Mouse (Mus musculus) small intestine, adult 2 months (tissue): Measurements from ENCODE around the gene Pias1. TPM values are rescaled to one million over a fixed set of nuclear protein-coding genes. Genes with fewer than 3 reads are reported as not detected.

Experiments used
- H3K27ac ChIP-seq: fragments of 200-500 bp; 2 replicates; pipeline ENCODE4 v1.5.1; 2012; ENCODE audit warnings: low read depth, low read length, control low read depth, inconsistent platforms; ENCODE audit not compliant: insufficient read depth
- H3K27me3 ChIP-seq: fragments of 200-500 bp; 2 replicates; pipeline ENCODE4 v1.6.1; 2012; ENCODE audit warnings: mild to moderate bottlenecking, moderate library complexity, low read length, inconsistent platforms; ENCODE audit not compliant: control insufficient read depth, insufficient read depth
- H3K36me3 ChIP-seq: fragments of 200-500 bp; 2 replicates; pipeline ENCODE4 v1.6.1; 2012; ENCODE audit warnings: mild to moderate bottlenecking, low read length, control low read depth, inconsistent platforms; ENCODE audit not compliant: control insufficient read depth, insufficient read depth
- H3K4me1 ChIP-seq: fragments of 200-500 bp; 2 replicates; pipeline ENCODE4 v1.6.1; 2012; ENCODE audit warnings: low read length, inconsistent platforms, mixed read lengths; ENCODE audit not compliant: control insufficient read depth, insufficient read depth, insufficient read length
- H3K4me3 ChIP-seq: fragments of 200-500 bp; 2 replicates; pipeline ENCODE4 v1.5.1; 2012; ENCODE audit warnings: low read depth, mild to moderate bottlenecking, control low read depth, inconsistent platforms, low read length, moderate library complexity
- CTCF ChIP-seq: fragments of 200-500 bp; IDR thresholded peaks from 2 replicates; pipeline ENCODE4 v1.5.1; 2012; ENCODE audit warnings: low read depth, mild to moderate bottlenecking, control low read depth, inconsistent platforms, low read length, moderate library complexity, mixed read lengths; ENCODE audit not compliant: insufficient replicate concordance, insufficient read length; ENCODE audit errors: extremely low read depth
- POLR2A ChIP-seq: fragments of 200-500 bp; IDR thresholded peaks from 2 replicates; pipeline ENCODE4 v1.6.1; 2012; ENCODE audit warnings: low read depth, mild to moderate bottlenecking, control low read depth, inconsistent platforms, low read length, moderate library complexity
- WGBS: fragments of 180-500 bp; shearing (Covaris S2); methylation state at CpG from one replicate; pipeline ENCODE4 v1.1.7; 2018; 5-methylcytosine and 5-hydroxymethylcytosine counted together
- polyA plus RNA-seq: library from polyadenylated mRNA; depleted of rRNA; stranded (reverse); fragments of >200 nt; gene quantifications from 2 replicates; pipeline ENCODE4 v1.2.3, GENCODE M21; 2012

Gene Pias1
- polyA plus RNA-seq, 1 experiment, result 9.9 TPM

GRCm38 (mm10) chr9:62839172-62839770, 148.5 kb downstream of the Pias1 start:
- Histone ChIP-seq H3K4me1 (peaks cover 15% of the 10 kb centered on the region; the same call in 1 of the 2 replicates), H3K4me3 (peak overlapping the region; percentile 81), H3K27ac (peak overlapping the region; percentile 45; the same call in 1 of the 2 replicates), H3K36me3 (no peaks in the 10 kb centered on the region), H3K27me3 (no peaks in the 10 kb centered on the region)
- TF ChIP-seq CTCF, result no peak
- TF ChIP-seq POLR2A, result no peak
- 9% methylated on average over 14 of the region's 14 CpGs for WGBS

DNA sequence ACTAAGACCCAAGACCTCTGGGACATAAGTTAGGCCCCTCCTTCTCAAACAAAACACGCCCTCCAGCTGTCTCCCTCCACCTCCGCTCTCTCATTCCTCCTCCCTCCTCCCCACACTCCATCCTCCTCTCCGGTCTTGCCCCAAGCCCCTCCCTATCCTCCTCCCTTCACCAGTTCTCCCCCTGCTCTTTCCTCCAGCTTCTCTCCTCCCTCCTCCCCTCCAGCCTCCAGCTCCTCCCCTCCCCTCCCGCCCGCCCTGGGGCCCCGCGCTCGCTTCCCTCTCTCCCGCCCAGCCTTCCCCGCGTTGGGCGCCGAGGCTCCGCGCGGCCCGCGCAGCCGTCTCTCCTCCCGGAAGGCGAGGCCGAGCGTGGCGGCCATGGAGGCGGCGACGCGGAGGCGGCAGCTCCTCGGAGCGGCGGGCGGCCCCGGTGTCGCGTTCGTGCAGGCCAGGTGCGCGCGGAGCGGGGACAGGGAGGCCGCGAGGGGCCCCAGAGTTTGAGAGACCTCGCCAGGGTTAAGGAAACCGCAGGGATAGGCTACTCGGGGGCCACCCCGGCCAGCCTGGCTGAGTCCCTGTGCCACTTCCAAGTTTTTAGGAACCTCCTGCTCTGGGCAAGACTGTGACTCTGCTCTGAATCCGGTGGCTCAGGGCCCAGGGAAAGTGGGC, 149.1 kb downstream of the Pias1 start, which contains the start of gene Cln6:
Gene Cln6 (plus strand): TSS at position 280 of the 666 bp plus-strand sequence.
- H3K27me3 ChIP-seq, result no peaks in the 10 kb centered on the region
- peaks cover 15% of the 10 kb centered on the region; the same call in 1 of the 2 replicates for H3K4me1 ChIP-seq
- peak within 1 kb of the TSS; percentile 81 for H3K4me3 ChIP-seq
- peak; percentile 39 for TF ChIP-seq POLR2A
- no peak for TF ChIP-seq CTCF
- no peaks in the 10 kb centered on the region for H3K36me3 ChIP-seq
- WGBS, result under 1% methylated on average over 48 of the region's 48 CpGs
- peak within 1 kb of the TSS; percentile 45; the same call in 1 of the 2 replicates for H3K27ac ChIP-seq

DNA sequence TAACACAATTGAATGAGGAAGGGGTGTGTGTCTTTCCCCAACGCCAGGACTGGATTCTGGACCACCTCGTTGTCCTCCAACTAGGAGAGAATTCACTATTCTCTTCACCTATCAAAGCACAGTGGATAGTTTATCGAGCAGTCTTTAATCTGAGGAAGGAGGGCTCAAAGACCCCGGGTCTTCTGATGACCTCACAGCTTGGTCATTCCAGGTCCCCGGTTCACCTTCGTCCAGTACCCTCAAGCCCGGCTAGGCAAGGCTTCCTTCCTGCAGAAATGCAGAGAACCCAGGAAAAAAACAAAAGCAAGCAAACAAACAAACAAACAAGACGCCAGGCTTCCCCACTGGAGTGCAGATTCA, 149.6 kb downstream of the Pias1 start:
- no peak for TF ChIP-seq CTCF
- TF ChIP-seq POLR2A, result no peak
- Histone ChIP-seq H3K36me3 (no peaks in the 10 kb centered on the region), H3K4me1 (peaks cover 15% of the 10 kb centered on the region; the same call in 1 of the 2 replicates), H3K27me3 (no peaks in the 10 kb centered on the region), H3K27ac (0 out of 2 replicates have a peak overlapping the region, but pooled peaks have one; percentile 26), H3K4me3 (peak overlapping the region; percentile 81)
- WGBS, result 17% methylated on average over 8 of the region's 8 CpGs

DNA sequence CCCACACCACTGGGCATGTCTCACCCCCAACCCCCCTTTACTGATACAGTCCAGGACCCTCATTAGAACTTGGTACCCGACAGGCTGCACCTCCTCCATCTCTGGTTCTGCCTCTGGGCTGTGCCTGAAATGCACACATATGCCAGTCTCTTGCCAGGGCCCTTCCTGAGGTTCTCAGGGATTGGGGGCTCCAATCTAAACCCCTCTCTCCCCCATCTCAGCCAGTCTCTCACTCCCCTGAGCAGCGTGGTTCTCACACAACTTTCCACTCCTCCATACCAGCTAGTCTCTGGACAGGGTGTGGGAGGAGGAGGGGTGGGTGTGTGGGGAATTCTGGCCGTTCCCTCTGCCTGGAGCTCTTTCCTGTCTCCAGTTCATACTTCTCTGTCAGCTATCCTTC, 150.1 kb downstream of the Pias1 start:
- Histone ChIP-seq H3K4me3 (no peak overlapping the region), H3K36me3 (no peaks in the 10 kb centered on the region), H3K27me3 (no peaks in the 10 kb centered on the region), H3K27ac (no peak overlapping the region), H3K4me1 (peaks cover 15% of the 10 kb centered on the region; the same call in 1 of the 2 replicates)
- WGBS, result 58% methylated on average over 3 of the region's 3 CpGs
- no peak for TF ChIP-seq POLR2A
- no peak for TF ChIP-seq CTCF

DNA sequence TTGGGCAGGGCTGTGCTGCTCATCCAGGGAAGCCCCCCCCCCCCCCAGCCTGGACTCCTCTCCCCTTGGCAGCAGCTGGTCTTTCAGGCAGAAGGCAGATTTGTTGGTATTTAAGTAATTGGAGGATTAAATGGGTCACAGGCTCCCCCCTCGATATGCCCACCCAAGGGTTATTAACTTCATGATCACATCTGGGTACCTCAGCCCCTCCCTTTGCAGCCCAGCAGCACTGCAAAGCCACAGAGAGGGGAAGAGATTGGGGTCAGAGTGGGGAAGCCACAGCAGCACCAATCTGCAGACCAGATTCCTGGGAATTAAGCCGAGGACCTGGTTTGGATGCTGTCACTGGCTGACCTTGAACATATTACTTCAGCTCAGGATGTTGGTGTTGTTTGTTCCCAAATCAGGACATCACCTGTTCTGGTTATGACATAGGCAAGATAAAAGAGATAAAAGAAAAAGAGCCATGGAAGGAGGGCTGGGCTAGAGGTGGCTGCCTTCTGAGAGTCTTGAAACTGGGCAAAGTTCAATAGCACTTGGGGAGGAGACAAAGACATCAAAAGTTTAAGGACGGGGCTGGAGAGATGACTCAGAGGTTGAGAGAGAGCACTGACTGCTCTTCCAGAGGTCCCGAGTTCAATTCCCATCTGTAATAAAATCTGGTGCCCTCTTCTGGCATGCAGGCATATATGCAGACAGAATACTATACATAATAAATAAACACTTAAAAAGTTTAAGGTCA, 151.8 kb downstream of the Pias1 start:
- Histone ChIP-seq H3K27me3 (no peaks in the 10 kb centered on the region), H3K4me1 (peaks cover 15% of the 10 kb centered on the region; the same call in 1 of the 2 replicates), H3K27ac (no peak overlapping the region), H3K36me3 (no peaks in the 10 kb centered on the region), H3K4me3 (no peak overlapping the region)
- 20% methylated on average over 4 of the region's 4 CpGs for WGBS
- TF ChIP-seq POLR2A (no peak), CTCF (no peak)

GRCm38 (mm10) chr9:62834906-62835305, 152.8 kb downstream of the Pias1 start:
- H3K4me3 ChIP-seq, result no peak overlapping the region
- H3K36me3 ChIP-seq, result no peaks in the 10 kb centered on the region
- no peaks in the 10 kb centered on the region for H3K27me3 ChIP-seq
- no peak for TF ChIP-seq POLR2A
- no peak for TF ChIP-seq CTCF
- H3K4me1 ChIP-seq, result peaks cover 15% of the 10 kb centered on the region; the same call in 1 of the 2 replicates
- 74% methylated on average over 5 of the region's 5 CpGs for WGBS
- H3K27ac ChIP-seq, result no peak overlapping the region
